Mouse (Mus musculus) heart, postnatal 0 days (tissue): Measurements from ENCODE around the gene Cog5. TPM values are rescaled to one million over a fixed set of nuclear protein-coding genes. Genes with fewer than 3 reads are reported as not detected.

Experiments
- ATAC-seq: fragments of 200-750 bp; cut with Nextera tagmentation; 2 replicates; pipeline ENCODE4 v1.8.0; 2017; ENCODE audit warnings: low read depth, moderate number of reproducible peaks, moderate library complexity; ENCODE audit not compliant: insufficient read depth
- DNase-seq: peaks from one replicate; pipeline ENCODE4 v3.0.0-alpha.2; 2016; ENCODE audit warnings: low spot score
- H3K27ac ChIP-seq: fragments of 300-500 bp; sonication (generic); 2 replicates; pipeline ENCODE4 v1.5.1; 2014; ENCODE audit warnings: low read depth, mild to moderate bottlenecking
- H3K27me3 ChIP-seq: fragments of 300-500 bp; sonication (generic); 2 replicates; pipeline ENCODE4 v1.6.1; 2014; ENCODE audit warnings: low read length, mixed read lengths; ENCODE audit not compliant: control insufficient read depth, insufficient read depth
- H3K36me3 ChIP-seq: fragments of 300-500 bp; sonication (generic); replicated peaks from 2 replicates; pipeline ENCODE4 v1.6.1; 2014; ENCODE audit warnings: low read length, mixed read lengths; ENCODE audit not compliant: control insufficient read depth, insufficient read depth
- H3K4me1 ChIP-seq: fragments of 300-500 bp; sonication (generic); 2 replicates; pipeline ENCODE4 v1.6.1; 2014; ENCODE audit warnings: antibody characterized with exemption; ENCODE audit not compliant: control insufficient read depth, insufficient read depth
- H3K4me2 ChIP-seq: fragments of 300-500 bp; sonication (generic); 2 replicates; pipeline ENCODE4 v1.6.1; 2014; ENCODE audit warnings: low read depth, mild to moderate bottlenecking, low read length, moderate library complexity
- H3K4me3 ChIP-seq: fragments of 300-500 bp; sonication (generic); 2 replicates; pipeline ENCODE4 v1.5.1; 2014; ENCODE audit warnings: low read depth, low read length
- H3K9ac ChIP-seq: fragments of 300-500 bp; sonication (generic); replicated peaks from 2 replicates; pipeline ENCODE4 v1.6.1; 2014; ENCODE audit warnings: low read depth, low read length, mixed read lengths
- H3K9me3 ChIP-seq: fragments of 300-500 bp; sonication (generic); replicated peaks from 2 replicates; pipeline ENCODE4 v1.6.1; 2016; ENCODE audit warnings: low read length; ENCODE audit not compliant: control insufficient read depth
- CTCF ChIP-seq: IDR thresholded peaks from 2 replicates; pipeline ENCODE4 v1.5.1; 2016; ENCODE audit warnings: antibody characterized with exemption, control low read depth, low read depth
- EP300 ChIP-seq: IDR thresholded peaks from 2 replicates; pipeline ENCODE4 v1.6.1; 2016; ENCODE audit warnings: antibody characterized with exemption, low read depth
- WGBS: fragments of 180-500 bp; shearing (Covaris S2); extraction: QIAGEN DNeasy Blood & Tissue Kit; methylation state at CpG from one replicate; pipeline ENCODE4 v1.1.7; 2014; 5-methylcytosine and 5-hydroxymethylcytosine counted together
- polyA plus RNA-seq: library from polyadenylated mRNA; unstranded; fragments of >200 nt; fragmentation: Nextera tagmentation; extraction: Ambion mirVana; gene quantifications from 2 replicates; pipeline ENCODE4 v1.2.1, GENCODE M21; 2015
- total RNA-seq: library from RNA; depleted of rRNA; stranded (reverse); fragments of >200 nt; gene quantifications from 2 replicates; pipeline ENCODE4 v1.2.3, GENCODE M21; 2014; ENCODE audit warnings: low replicate concordance

Gene Cog5
- total and polyA plus RNA-seq, 2 experiments from 2014 or later = 22.4 to 58.4 TPM

GRCm38 (mm10) chr12:31730126-31730525 is 75.5 kb downstream of the Cog5 start:
- WGBS = 86% methylated on average over 1 of the region's 1 CpGs
- H3K36me3 ChIP-seq = no peaks in the 10 kb centered on the region

DNA sequence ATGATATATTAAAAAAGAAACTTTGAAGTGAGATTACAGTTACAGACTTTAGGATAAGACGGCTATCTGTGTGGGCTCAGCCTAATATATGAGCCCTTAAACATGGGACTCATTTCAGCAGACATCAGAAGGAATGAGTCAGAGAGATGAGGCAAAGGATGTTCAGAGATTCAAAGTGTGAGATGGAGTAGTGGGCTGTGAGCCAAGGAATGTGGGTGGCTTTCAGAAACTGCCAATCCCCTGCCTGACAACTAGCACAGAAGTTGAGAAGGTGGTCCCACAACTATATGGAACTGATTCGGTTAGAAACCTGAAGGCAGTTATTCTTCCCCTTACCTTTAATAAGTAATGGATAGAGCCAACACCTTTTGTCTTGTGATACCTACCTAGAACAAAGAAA is 79.9 kb downstream of the Cog5 start:
- Histone ChIP-seq H3K4me2 (no peak overlapping the region), H3K4me3 (no peak overlapping the region), H3K27ac (no peak overlapping the region), H3K9ac (no peak overlapping the region), H3K4me1 (no peaks in the 10 kb centered on the region), H3K27me3 (no peaks in the 10 kb centered on the region), H3K36me3 (no peaks in the 10 kb centered on the region), H3K9me3 (no peaks in the 10 kb centered on the region)
- TF ChIP-seq CTCF = no peak
- no peak for TF ChIP-seq EP300
- WGBS = 79% methylated on average over 2 of the region's 2 CpGs
- ATAC-seq (no peak), DNase-seq (no peak)

More at GRCm38 (mm10) chr12:31730126-31730525, 75.5 kb downstream of the Cog5 start:
- H3K27ac ChIP-seq = no peak overlapping the region
- H3K9me3 ChIP-seq = no peaks in the 10 kb centered on the region
- H3K4me2 ChIP-seq = no peak overlapping the region
- H3K27me3 ChIP-seq = no peaks in the 10 kb centered on the region
- DNase-seq = no peak
- no peak overlapping the region for H3K9ac ChIP-seq
- H3K4me1 ChIP-seq = peaks cover 8% of the 10 kb centered on the region; the same call in 1 of the 2 replicates
- ATAC-seq = no peak
- no peak overlapping the region for H3K4me3 ChIP-seq
- no peak for TF ChIP-seq EP300
- TF ChIP-seq CTCF = no peak

- H3K9me3 ChIP-seq = no peaks in the 10 kb centered on the region
- WGBS = 87% methylated on average over 8 of the region's 8 CpGs
These were observed 92.6 kb downstream of the Cog5 start for GRCm38 (mm10) chr12:31747301-31747700.

GRCm38 (mm10) chr12:31749846-31750245 is 95.2 kb downstream of the Cog5 start:
- Histone ChIP-seq H3K27ac (no peak overlapping the region), H3K9me3 (no peaks in the 10 kb centered on the region), H3K4me2 (no peak overlapping the region), H3K4me1 (no peaks in the 10 kb centered on the region), H3K4me3 (no peak overlapping the region), H3K9ac (no peak overlapping the region), H3K36me3 (0 out of 2 replicates have a peak, but pooled peaks cover 5% of the 10 kb centered on the region), H3K27me3 (no peaks in the 10 kb centered on the region)
- WGBS = 96% methylated on average over 4 of the region's 4 CpGs
- ATAC-seq = no peak
- TF ChIP-seq CTCF (no peak), EP300 (no peak)
- no peak for DNase-seq

More at GRCm38 (mm10) chr12:31747301-31747700, 92.6 kb downstream of the Cog5 start:
- Histone ChIP-seq H3K4me2 (no peak overlapping the region), H3K9ac (no peak overlapping the region), H3K27ac (no peak overlapping the region), H3K27me3 (no peaks in the 10 kb centered on the region), H3K4me1 (no peaks in the 10 kb centered on the region), H3K36me3 (0 out of 2 replicates have a peak, but pooled peaks cover 5% of the 10 kb centered on the region), H3K4me3 (no peak overlapping the region)
- ATAC-seq = no peak
- no peak for DNase-seq
- TF ChIP-seq EP300 = no peak
- TF ChIP-seq CTCF = no peak

DNA sequence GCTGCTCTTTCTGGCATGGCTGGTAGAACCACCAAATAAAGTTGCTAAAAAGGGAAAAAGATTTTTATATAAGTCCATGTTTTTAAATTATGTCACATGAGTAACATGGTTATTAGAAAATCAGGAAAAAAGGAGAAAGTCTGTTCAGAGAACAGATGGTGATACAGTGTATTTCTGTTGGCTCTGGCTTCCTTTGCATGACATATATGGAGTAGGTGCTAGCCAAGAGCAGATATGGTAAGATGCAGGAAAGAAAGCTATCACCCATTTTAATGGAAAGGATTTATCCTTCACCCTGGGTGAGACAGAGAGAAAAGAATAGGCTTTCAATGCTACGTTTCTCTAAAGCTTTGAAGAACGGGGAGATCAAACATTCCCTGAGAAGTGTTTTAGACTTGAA is 99.8 kb downstream of the Cog5 start:
- TF ChIP-seq EP300 (no peak), CTCF (no peak)
- ATAC-seq = no peak
- Histone ChIP-seq H3K9me3 (no peaks in the 10 kb centered on the region), H3K4me3 (no peak overlapping the region), H3K27me3 (no peaks in the 10 kb centered on the region), H3K27ac (no peak overlapping the region), H3K36me3 (no peaks in the 10 kb centered on the region), H3K9ac (no peak overlapping the region), H3K4me1 (peaks cover 5% of the 10 kb centered on the region), H3K4me2 (no peak overlapping the region)
- 63% methylated on average over 2 of the region's 2 CpGs for WGBS
- DNase-seq = no peak
